Mouse (Mus musculus): ENCODE data around the gene Tfdp2.

Tfdp2 gene

DNA sequence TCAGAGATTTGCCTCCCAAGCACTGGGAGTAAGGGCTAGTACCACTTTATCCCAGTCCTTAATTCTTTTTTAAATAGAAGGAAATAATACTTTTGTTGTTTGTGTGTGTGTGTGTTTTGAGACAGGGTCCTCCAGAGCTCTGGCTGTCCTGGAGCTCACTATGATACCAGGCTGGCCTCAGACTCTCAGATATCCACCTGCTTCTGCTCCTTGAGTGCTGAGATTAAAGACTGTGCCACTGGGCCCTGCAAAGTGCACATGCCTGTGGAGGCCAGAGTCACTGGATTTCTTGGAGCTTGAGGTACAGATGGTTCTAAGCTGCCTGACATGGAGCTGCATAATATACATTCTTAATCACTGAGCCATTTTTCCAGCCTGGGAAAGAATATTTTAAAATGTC is 32.2 kb downstream of the Tfdp2 start:
- DNase-seq (ENCODE audit: extremely low spot score, low spot score): no peak

DNA sequence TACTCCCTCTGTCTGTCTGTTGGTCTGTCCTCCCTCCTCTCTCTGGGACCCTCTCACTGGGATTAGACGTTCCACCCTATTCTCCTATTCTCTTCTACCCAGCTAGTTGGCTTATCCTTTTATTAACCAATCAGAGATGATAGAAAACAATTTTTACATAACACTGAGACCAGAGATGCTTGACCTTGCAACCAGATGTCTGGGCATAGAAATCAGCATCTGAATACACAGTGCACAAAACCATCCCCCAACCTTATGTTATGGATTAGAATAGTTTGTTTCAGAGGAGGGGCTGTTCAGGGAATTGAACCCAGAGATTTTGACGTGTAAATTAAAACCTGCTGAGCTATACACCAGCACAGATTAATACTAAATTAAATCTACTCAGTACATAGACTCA is 34.2 kb downstream of the Tfdp2 start:
- DNase-seq (ENCODE audit: extremely low spot score, low spot score): no peak

GRCm38 (mm10) chr9:96235477-96235876 is 39.4 kb downstream of the Tfdp2 start:
- DNase-seq (ENCODE audit: extremely low spot score, low spot score): peak; percentile 22

DNA sequence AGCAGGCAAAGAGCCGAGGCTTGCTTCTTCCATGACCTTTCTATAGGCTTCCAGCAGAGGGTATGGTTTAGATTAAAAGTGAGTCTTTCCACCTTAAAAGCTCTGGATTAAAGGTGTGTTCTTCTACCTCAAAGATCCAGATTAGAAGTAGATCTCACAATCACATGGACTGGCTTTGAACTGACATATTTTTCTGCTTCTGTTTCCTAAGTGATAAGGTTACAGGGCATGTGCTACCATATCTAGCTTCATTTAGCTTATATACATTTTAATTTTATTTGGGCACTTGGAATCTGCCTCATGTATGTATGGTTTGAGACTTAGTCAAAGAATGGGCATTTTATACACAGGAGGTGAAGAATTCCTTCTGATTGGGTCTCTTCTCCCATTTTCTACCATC is 41.3 kb downstream of the Tfdp2 start:
- no peak for DNase-seq (ENCODE audit: extremely low spot score, low spot score)

- DNase-seq (ENCODE audit: extremely low spot score, low spot score): no peak
Measured at GRCm38 (mm10) chr9:96238286-96238685, 42.2 kb downstream of the Tfdp2 start.

DNA sequence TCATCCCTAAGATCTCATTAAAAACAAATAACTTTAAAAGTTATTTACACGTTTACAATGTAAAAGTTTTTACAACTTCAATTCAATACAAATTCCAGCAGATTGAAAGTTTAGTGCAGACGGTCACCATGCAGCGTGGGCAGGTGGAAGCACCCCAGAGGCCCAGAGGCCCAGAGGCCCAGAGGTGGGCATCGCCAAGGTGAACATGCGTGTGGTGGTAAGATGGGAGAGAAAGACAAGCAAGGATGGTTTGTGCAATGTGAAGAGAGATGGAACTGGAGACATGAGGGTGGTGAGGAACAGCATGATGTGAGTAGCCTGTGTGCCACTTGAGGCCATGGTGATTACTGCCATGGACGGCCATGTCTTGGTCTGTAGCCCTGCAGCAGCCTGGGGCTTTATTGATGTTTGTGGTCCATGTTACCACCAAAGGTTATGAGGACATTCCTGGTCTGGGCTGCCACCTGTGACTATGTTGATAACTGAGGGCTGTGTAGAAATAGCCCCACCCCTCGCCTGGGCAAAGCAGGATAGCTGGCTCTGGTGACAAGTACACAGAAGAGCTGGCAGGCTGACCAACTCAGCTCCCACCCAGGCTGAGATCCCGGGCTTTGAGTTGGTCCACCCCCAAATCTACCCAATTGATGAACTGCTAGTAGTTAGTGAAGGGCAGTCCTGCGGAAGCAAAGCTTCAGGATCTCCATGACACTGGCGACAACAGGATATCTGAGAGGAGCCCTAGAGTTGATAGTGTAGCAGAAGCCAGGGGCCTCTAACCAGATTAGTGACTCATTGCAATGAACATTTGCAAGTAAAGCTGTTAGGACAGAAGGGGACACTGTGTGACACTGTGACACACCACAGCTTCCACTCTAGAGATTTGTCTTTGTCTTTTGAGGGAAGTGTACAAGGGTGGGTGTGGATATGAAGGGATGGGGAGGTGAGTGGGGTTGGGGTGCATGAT is 45.3 kb downstream of the Tfdp2 start:
- DNase-seq (ENCODE audit: extremely low spot score, low spot score): no peak

- no peak for DNase-seq (ENCODE audit: extremely low spot score, low spot score)
Measured at GRCm38 (mm10) chr9:96243915-96244314, 47.8 kb downstream of the Tfdp2 start.

GRCm38 (mm10) chr9:96254812-96255211 is 58.7 kb downstream of the Tfdp2 start:
- no peak for DNase-seq (ENCODE audit: extremely low spot score, low spot score)

GRCm38 (mm10) chr9:96258478-96258877 is 62.4 kb downstream of the Tfdp2 start:
- DNase-seq (ENCODE audit: extremely low spot score, low spot score): peak; percentile 49

GRCm38 (mm10) chr9:96259017-96259512 is 63.0 kb downstream of the Tfdp2 start:
- DNase-seq (ENCODE audit: extremely low spot score, low spot score): peak; percentile 51

DNA sequence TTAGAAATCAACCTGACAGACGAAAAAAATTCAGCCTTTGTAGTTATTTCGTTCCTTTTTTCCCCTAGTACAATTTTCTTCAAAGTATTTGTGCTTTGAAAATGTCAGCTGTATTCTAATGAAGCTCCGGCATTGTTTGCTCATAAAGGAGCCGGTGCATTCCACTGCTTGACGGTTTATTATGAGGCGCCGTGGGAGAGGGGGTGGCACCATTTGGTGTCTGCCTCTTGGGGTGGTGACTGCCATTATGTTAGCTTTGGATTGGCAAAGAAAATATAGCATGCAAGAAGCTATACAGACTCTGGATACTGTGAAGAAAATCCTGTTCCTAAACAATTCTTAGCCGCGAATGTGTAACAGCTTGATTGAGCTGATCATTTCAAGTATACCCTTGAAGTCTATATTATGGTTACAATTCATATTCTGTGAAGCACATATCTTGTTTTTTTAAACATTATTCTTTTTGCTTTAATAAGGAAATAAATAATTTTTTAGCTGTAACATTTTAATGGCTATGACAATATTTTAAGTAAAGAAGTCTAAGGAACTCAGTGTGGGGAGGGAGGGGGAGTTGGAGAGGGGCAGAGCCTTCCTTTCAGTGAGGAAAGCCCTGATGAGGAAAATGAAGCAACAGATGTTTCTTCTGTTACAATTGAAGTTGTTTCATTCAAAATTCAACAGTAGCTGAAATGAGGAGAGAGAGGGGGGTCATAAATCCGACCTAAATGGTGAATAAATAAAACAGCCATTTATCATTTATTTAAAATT is 63.9 kb downstream of the Tfdp2 start:
- peak; percentile 50 for DNase-seq (ENCODE audit: extremely low spot score, low spot score)

DNA sequence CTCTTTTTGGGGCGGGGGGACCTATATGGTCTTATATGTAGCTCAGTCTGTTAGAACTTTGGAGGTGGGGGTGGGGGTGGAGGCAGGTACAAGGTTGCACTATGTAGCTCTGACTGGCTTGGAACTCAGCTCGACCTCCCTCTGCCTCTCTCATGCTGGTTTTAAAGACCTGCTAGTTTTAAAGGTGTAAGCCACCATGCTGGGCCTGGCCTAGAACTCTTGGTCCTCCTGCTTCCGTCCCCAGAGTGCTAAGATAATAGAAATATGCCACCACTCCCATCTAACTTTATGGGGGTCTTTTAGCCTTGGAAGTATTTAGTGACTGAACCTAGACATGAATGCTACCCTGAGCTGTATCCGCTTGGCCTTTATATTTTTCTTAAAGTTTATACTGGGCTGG is 65.0 kb downstream of the Tfdp2 start:
- no peak for DNase-seq (ENCODE audit: extremely low spot score, low spot score)

DNA sequence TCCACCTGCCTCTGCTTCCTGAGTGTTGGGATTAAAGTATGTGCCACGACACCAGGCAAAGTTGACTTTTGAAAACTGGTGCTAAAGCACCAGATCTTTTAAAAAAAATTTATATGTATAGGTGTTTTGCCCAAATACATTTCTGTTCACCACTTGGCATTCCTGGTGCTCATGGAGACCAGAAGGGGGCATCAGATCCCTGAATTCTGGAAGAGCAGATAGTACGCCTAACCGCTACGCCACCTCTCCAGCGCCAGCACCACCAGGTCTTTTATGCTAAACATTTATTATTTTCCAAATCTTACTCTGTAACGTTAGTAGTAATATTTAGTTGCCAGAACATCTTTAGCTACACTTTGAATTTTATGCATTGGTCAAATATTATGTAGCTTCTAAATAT is 65.9 kb downstream of the Tfdp2 start:
- no peak for DNase-seq (ENCODE audit: extremely low spot score, low spot score)

GRCm38 (mm10) chr9:96266793-96267558 is 70.9 kb downstream of the Tfdp2 start:
- DNase-seq (ENCODE audit: extremely low spot score, low spot score): no peak

DNA sequence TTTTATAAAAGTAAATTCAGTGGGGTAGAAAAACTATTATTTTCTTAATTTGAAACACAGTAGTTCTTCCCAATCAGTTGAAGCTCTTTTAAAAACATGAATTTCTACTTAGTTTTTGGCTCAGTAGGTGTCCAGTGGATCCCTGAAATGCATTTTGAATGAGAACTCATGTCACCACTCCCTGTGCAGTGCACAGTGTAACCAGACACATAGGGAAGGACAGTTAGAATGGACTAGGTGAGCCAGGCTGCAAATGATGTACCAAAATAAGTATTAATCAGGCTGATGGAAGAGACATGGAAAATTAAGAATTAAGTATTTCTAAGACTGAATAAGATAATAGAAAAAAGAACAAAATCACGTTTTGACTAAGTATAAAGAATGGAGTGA is 71.5 kb downstream of the Tfdp2 start:
- no peak for DNase-seq (ENCODE audit: extremely low spot score, low spot score)

- no peak for DNase-seq (ENCODE audit: extremely low spot score, low spot score)
Measured at GRCm38 (mm10) chr9:96269726-96270125, 73.7 kb downstream of the Tfdp2 start.

- DNase-seq (ENCODE audit: extremely low spot score, low spot score): no peak
Measured at GRCm38 (mm10) chr9:96275543-96275942, 79.5 kb downstream of the Tfdp2 start.

GRCm38 (mm10) chr9:96281497-96281896 is 85.4 kb downstream of the Tfdp2 start:
- no peak for DNase-seq (ENCODE audit: extremely low spot score, low spot score)

- no peak for DNase-seq (ENCODE audit: extremely low spot score, low spot score)
Measured at GRCm38 (mm10) chr9:96282082-96282481, 86.0 kb downstream of the Tfdp2 start.

DNA sequence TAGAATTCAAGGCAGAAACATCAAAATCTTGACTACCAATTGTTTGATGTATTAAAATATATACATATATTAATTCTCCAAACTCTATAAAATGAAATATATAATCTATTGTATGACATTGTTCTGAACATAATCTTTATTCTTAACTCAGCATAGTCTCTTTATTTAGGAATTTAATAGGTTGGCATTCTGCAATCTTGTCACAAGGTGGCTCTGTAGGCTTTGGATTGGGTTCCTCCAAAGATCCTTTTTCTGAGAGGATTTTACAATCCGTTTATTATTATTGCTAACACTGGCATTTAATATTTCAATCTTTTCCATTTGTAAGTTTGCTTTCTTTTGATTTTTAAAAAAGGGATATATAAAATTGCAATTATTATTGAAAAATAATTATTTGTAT is 88.8 kb downstream of the Tfdp2 start:
- DNase-seq (ENCODE audit: extremely low spot score, low spot score): no peak

- DNase-seq (ENCODE audit: extremely low spot score, low spot score): no peak
Measured at GRCm38 (mm10) chr9:96292144-96292543, 96.1 kb downstream of the Tfdp2 start.

All from neural tube, embryonic 10.5 days (tissue).